Mouse (Mus musculus) stomach, embryonic 14.5 days (tissue): Measurements from ENCODE around the gene Bmp2k. TPM values are rescaled to one million over a fixed set of nuclear protein-coding genes. Genes with fewer than 3 reads are reported as not detected.

ENCODE experiments used
- ATAC-seq: fragments of 200-750 bp; cut with Nextera tagmentation; 2 replicates; pipeline ENCODE4 v1.8.0; 2017; ENCODE audit warnings: low read depth, moderate TSS enrichment; ENCODE audit not compliant: insufficient number of reproducible peaks, insufficient read depth, low FRiP score
- H3K27ac ChIP-seq: fragments of 300-500 bp; sonication (generic); 2 replicates; pipeline ENCODE4 v1.5.1; 2014; ENCODE audit warnings: mild to moderate bottlenecking, low read length, moderate library complexity, mixed read lengths
- H3K27me3 ChIP-seq: fragments of 300-500 bp; sonication (generic); 2 replicates; pipeline ENCODE4 v1.6.1; 2014; ENCODE audit warnings: low read length, control low read depth, mixed read lengths; ENCODE audit not compliant: control insufficient read depth, insufficient read depth
- H3K36me3 ChIP-seq: fragments of 300-500 bp; sonication (generic); 2 replicates; pipeline ENCODE4 v1.6.1; 2014; ENCODE audit warnings: mild to moderate bottlenecking, control low read depth, low read length, moderate library complexity, mixed read lengths; ENCODE audit not compliant: control insufficient read depth, insufficient read depth
- H3K4me1 ChIP-seq: fragments of 300-500 bp; sonication (generic); 2 replicates; pipeline ENCODE4 v1.6.1; 2014; ENCODE audit warnings: low read length, control low read depth, mixed read lengths; ENCODE audit not compliant: control insufficient read depth, insufficient read depth
- H3K4me2 ChIP-seq: fragments of 300-500 bp; sonication (generic); replicated peaks from 2 replicates; pipeline ENCODE4 v1.6.1; 2014; ENCODE audit warnings: low read depth, low read length, control low read depth
- H3K4me3 ChIP-seq: fragments of 300-500 bp; sonication (generic); 2 replicates; pipeline ENCODE4 v1.5.1; 2014; ENCODE audit warnings: low read depth, low read length, control low read depth
- H3K9ac ChIP-seq: fragments of 300-500 bp; sonication (generic); replicated peaks from 2 replicates; pipeline ENCODE4 v1.6.1; 2014; ENCODE audit warnings: low read depth, mild to moderate bottlenecking, control low read depth, low read length, moderate library complexity, mixed read lengths
- H3K9me3 ChIP-seq: fragments of 300-500 bp; sonication (generic); 2 replicates; pipeline ENCODE4 v1.6.1; 2016; ENCODE audit warnings: low read depth, low read length, control low read depth; ENCODE audit not compliant: control insufficient read depth
- WGBS: fragments of 180-500 bp; shearing (Covaris S2); extraction: QIAGEN DNeasy Blood & Tissue Kit; methylation state at CpG from one replicate; pipeline ENCODE4 v1.1.7; 2014; 5-methylcytosine and 5-hydroxymethylcytosine counted together
- polyA plus RNA-seq: library from polyadenylated mRNA; unstranded; fragments of >200 nt; fragmentation: Nextera tagmentation; extraction: Ambion mirVana; gene quantifications from 2 replicates; pipeline ENCODE4 v1.2.1, GENCODE M21; 2014

The Bmp2k gene
- polyA plus RNA-seq, 1 experiment from 2014 or later: 13.5 TPM

DNA sequence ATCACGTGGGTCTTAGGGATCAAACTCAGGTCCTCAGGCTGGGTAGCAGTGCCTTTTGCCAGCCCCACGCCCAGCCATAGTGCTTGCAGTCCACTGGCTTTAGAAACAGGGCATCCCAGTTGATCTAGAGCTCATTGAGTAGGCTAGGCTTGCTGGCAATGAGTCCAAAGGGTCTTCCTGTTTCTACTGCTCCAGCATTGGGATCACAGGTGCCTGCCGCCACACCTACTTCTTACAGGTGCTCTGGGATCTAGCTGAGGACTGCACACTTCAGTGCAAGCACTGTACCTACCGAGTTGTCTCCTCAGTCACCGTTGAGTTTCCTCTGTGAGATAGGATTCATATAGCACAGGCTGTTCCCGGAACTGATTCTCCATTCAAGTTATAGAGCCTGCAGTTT is 34.3 kb downstream of the Bmp2k start:
- Histone ChIP-seq H3K27ac (no peak overlapping the region), H3K9me3 (no peaks in the 10 kb centered on the region), H3K4me2 (no peak overlapping the region), H3K27me3 (no peaks in the 10 kb centered on the region), H3K4me3 (no peak overlapping the region), H3K36me3 (no peaks in the 10 kb centered on the region), H3K4me1 (no peaks in the 10 kb centered on the region), H3K9ac (no peak overlapping the region)
- no peak for ATAC-seq
- 90% methylated on average over 6 of the region's 6 CpGs for WGBS

DNA sequence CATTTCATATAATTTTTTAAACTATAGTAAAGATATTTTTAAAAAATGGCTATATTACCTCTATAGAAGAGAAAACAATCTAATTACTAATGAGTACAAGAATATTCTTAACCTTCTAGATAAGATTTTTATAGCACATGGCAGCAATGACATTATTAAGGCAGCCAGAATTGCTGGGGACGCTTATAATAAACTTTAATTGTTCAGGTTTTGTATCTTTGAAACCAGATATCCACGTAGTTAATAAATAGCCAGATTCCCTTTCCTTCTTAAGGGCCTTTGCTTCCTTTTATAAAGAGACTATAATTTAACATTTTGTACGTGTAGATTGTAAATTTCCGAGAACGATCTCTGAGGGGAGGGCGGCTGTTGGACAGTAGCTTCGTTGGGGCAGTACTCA is 47.8 kb downstream of the Bmp2k start:
- no peaks in the 10 kb centered on the region for H3K4me1 ChIP-seq
- no peaks in the 10 kb centered on the region for H3K9me3 ChIP-seq
- H3K9ac ChIP-seq: no peak overlapping the region
- H3K4me3 ChIP-seq: no peak overlapping the region
- 88% methylated on average over 7 of the region's 7 CpGs for WGBS
- H3K27me3 ChIP-seq: no peaks in the 10 kb centered on the region
- no peak overlapping the region for H3K27ac ChIP-seq
- no peak overlapping the region for H3K4me2 ChIP-seq
- peaks cover 4% of the 10 kb centered on the region for H3K36me3 ChIP-seq
- ATAC-seq: no peak

DNA sequence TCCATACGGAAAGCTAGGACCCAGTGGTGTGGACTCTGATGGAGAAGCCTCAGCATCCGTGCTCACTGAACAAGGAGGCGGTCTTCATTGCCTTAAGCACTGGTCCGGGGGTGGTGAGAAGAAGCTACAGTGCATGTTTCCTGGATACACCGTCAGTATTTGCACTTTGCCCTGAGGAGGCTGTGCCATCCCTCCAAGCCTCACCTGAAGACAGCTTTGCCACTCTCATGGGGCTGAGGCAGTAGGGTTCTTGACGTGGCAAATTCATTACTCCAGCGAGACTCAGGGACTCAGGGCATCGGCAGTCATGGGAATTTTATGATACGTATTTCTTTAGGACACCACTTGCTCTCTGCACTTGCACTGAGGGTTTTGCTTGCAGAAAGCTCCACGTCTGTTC is 49.2 kb downstream of the Bmp2k start:
- Histone ChIP-seq H3K27ac (no peak overlapping the region), H3K4me1 (no peaks in the 10 kb centered on the region), H3K9ac (no peak overlapping the region), H3K27me3 (no peaks in the 10 kb centered on the region), H3K36me3 (peaks cover 4% of the 10 kb centered on the region), H3K4me2 (no peak overlapping the region), H3K4me3 (no peak overlapping the region), H3K9me3 (no peaks in the 10 kb centered on the region)
- ATAC-seq: no peak
- 87% methylated on average over 10 of the region's 10 CpGs for WGBS

DNA sequence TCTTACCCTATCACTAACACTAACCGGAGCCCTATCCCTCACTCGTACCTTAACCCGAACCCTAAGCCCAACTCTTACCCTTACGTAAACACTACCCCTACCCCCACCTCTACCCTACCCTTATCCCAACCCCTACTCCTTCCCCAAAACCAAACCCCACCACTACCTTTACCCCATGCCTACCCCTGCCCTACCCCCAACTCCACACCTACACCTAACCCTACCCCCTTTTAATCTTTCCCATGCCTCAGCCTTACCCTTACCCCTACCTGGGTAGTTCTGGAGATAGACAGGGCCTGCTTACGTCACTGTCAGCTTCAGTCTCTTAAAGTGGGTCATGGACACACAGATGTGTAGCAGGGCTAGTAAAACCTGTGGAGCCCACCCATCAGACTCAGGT is 51.4 kb downstream of the Bmp2k start:
- peaks cover 7% of the 10 kb centered on the region for H3K36me3 ChIP-seq
- ATAC-seq: no peak

DNA sequence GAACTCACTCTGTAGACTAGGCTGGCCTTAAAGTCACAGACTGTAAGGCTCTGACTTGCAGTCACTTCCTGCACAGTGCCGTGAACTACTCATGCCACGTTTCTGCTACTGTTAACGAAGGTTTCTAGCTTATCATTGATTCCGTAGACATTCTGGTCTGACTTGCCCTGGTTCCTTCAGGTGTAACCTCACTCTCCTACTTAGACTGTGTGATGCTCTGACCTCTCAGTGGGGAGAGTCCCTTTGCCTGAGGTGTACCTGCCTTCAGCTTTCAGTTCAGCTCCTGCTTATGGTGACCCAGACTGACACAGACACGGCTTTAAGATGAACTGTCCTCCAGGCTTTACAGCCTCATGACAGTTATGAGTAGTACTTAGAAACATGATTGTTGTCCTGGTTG is 56.7 kb downstream of the Bmp2k start:
- ATAC-seq: no peak
- H3K27me3 ChIP-seq: no peaks in the 10 kb centered on the region
- H3K4me1 ChIP-seq: no peaks in the 10 kb centered on the region
- H3K4me2 ChIP-seq: no peak overlapping the region
- H3K4me3 ChIP-seq: no peak overlapping the region
- 88% methylated on average over 5 of the region's 5 CpGs for WGBS
- peaks cover 6% of the 10 kb centered on the region for H3K36me3 ChIP-seq
- no peak overlapping the region for H3K9ac ChIP-seq
- no peak overlapping the region for H3K27ac ChIP-seq
- no peaks in the 10 kb centered on the region for H3K9me3 ChIP-seq

More for the DNA sequence above, 51.4 kb downstream of the Bmp2k start:
- WGBS: 80% methylated on average over 5 of the region's 5 CpGs
- H3K4me2 ChIP-seq: no peak overlapping the region
- no peak overlapping the region for H3K9ac ChIP-seq
- no peaks in the 10 kb centered on the region for H3K4me1 ChIP-seq
- no peaks in the 10 kb centered on the region for H3K27me3 ChIP-seq
- no peak overlapping the region for H3K4me3 ChIP-seq
- H3K9me3 ChIP-seq: no peaks in the 10 kb centered on the region
- H3K27ac ChIP-seq: no peak overlapping the region

DNA sequence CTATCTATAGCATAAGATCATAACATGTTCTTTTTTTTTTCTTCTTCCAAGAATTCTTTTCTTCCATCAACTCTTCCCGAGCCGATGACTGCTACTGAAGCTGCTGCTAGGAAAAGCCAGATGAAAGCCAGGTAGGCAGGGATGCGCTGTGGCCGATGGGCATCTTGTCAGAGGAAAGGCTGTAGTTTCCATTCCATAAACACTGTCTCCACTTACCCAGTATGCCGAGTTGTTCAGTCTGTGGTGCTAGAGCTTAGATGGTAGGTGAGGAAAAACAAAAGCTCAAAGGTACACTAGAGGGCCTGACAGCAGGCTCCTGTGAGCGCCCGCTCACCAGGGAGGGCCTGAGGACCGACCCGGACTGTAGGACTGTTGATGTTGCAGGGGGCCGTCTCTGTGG is 57.3 kb downstream of the Bmp2k start:
- ATAC-seq: no peak

DNA sequence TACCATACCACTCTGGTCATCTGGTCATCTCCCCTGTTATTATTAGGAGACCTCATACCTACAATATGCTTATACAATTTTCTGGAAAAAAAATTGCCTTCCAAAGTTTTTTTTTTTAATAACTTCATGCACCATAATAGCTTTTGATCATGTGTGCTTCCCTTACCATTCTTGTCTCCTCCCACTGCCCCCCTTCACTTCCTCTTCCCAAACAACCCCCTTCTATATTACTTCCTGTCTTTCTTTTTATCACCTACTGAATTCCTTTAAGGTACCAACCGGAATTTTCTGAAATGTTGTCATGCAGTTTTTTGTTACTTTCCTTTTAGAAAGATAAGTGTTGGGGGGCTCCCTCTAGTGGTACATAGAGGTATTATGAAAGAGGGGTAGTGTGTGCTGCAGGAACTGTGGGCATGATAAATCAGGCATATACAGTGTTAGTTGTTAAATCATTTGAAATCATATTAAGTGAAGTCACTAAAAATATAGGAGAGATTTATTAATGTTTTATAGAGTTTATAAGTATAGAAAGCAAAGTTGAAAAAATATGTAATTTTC is 58.1 kb downstream of the Bmp2k start:
- peaks cover 6% of the 10 kb centered on the region for H3K36me3 ChIP-seq
- no peaks in the 10 kb centered on the region for H3K27me3 ChIP-seq
- H3K9ac ChIP-seq: no peak overlapping the region
- H3K4me2 ChIP-seq: no peak overlapping the region
- H3K4me3 ChIP-seq: no peak overlapping the region
- no peak for ATAC-seq
- WGBS: 9% methylated on average over 1 of the region's 1 CpGs
- H3K9me3 ChIP-seq: no peaks in the 10 kb centered on the region
- no peaks in the 10 kb centered on the region for H3K4me1 ChIP-seq
- no peak overlapping the region for H3K27ac ChIP-seq

More for the DNA sequence above, 57.3 kb downstream of the Bmp2k start:
- Histone ChIP-seq H3K36me3 (peaks cover 6% of the 10 kb centered on the region), H3K9ac (no peak overlapping the region), H3K27ac (no peak overlapping the region), H3K4me2 (no peak overlapping the region), H3K4me1 (no peaks in the 10 kb centered on the region), H3K9me3 (no peaks in the 10 kb centered on the region), H3K4me3 (no peak overlapping the region), H3K27me3 (no peaks in the 10 kb centered on the region)
- WGBS: 74% methylated on average over 10 of the region's 10 CpGs

DNA sequence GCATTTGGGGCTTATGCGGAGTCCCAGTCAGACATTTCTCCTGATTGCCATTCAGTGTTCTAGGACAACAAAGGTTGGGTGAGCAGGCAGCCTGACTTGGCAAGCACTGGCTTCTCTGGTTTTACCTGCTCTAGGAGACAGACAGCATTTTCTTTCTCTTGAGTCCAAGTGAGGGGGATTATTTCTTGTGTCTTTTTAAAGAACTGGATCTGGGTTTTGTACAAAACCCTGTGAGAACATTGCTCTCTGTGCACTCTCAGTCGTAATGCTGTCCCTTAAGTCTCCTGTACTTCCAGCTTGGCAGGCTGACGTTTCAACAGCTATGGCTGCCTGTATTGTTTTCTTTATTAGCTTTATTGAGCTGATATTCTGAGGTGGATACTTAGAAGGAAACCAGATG is 58.9 kb downstream of the Bmp2k start:
- no peak overlapping the region for H3K27ac ChIP-seq
- no peak overlapping the region for H3K4me3 ChIP-seq
- no peak for ATAC-seq

DNA sequence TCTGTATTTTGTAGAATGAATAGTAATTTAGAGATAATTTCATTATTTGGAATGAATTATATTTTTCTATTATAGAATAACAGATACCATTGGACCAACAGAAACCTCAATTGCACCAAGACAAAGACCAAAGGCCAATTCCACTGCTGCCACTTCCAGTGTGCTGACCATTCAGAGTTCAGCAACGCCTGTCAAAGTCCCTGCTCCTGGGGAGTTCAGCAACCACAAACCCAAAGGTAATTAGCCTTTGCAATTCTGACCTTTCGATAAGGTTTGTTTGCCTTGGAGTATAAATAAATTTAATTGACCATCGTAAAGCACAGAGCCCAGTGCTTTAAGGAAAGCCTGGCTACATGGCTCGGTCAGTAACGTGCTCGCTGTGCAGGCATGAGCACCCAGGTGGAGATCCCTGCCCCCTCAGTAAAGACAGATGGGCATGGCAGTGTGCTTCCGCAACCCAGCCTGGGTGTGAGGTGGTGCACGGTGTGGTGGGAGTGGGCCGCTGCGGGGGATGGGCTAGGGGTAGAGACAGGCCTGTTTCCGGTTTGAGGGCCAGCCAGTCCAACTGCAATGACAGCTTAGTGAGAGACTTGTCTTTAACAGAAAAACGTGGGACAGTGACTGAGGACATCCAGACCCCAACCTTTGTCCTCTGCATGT is 59.4 kb downstream of the Bmp2k start:
- H3K9ac ChIP-seq: no peak overlapping the region
- H3K9me3 ChIP-seq: no peaks in the 10 kb centered on the region
- 0 out of 2 replicates have a peak, but pooled peaks have one; percentile 49 for ATAC-seq
- H3K36me3 ChIP-seq: peaks cover 11% of the 10 kb centered on the region
- no peaks in the 10 kb centered on the region for H3K4me1 ChIP-seq
- no peak overlapping the region for H3K4me2 ChIP-seq
- H3K27ac ChIP-seq: no peak overlapping the region
- 77% methylated on average over 12 of the region's 12 CpGs for WGBS
- H3K27me3 ChIP-seq: no peaks in the 10 kb centered on the region
- H3K4me3 ChIP-seq: no peak overlapping the region

More for the DNA sequence above, 58.9 kb downstream of the Bmp2k start:
- H3K36me3 ChIP-seq: peaks cover 10% of the 10 kb centered on the region
- no peaks in the 10 kb centered on the region for H3K9me3 ChIP-seq
- 74% methylated on average over 3 of the region's 3 CpGs for WGBS
- no peak overlapping the region for H3K4me2 ChIP-seq
- no peak overlapping the region for H3K9ac ChIP-seq
- H3K4me1 ChIP-seq: no peaks in the 10 kb centered on the region
- H3K27me3 ChIP-seq: no peaks in the 10 kb centered on the region
